Mouse (Mus musculus) spleen, adult 2 months (tissue): ENCODE measurements around the gene Taf15. TPM values are rescaled to one million over a fixed set of nuclear protein-coding genes. Genes with fewer than 3 reads are reported as not detected.

Source experiments
- DNase-seq, 2 experiments: peaks; one replicate each; pipeline versions ENCODE4 v3.0.0 to v3.0.0-alpha.2; 2012 to 2021; ENCODE audit warnings: low spot score in 2 of 2, low read depth in 1 of 2
- H3K27ac ChIP-seq: fragments of 200-500 bp; 2 replicates; pipeline ENCODE4 v1.5.1; 2012; ENCODE audit warnings: low read length, inconsistent platforms; ENCODE audit not compliant: insufficient read depth
- H3K27me3 ChIP-seq: fragments of 200-500 bp; 2 replicates; pipeline ENCODE4 v1.6.1; 2012; ENCODE audit warnings: mild to moderate bottlenecking, moderate library complexity, low read length, inconsistent platforms; ENCODE audit not compliant: control insufficient read depth, insufficient read depth
- H3K36me3 ChIP-seq: fragments of 200-500 bp; 2 replicates; pipeline ENCODE4 v1.6.1; 2012; ENCODE audit warnings: mild to moderate bottlenecking, low read length, inconsistent platforms; ENCODE audit not compliant: control insufficient read depth, insufficient read depth
- H3K4me1 ChIP-seq: fragments of 200-500 bp; 2 replicates; pipeline ENCODE4 v1.6.1; 2011; ENCODE audit warnings: inconsistent platforms; ENCODE audit not compliant: control insufficient read depth, insufficient read depth, insufficient read length
- H3K4me3 ChIP-seq: fragments of 200-500 bp; 2 replicates; pipeline ENCODE4 v1.5.1; 2011; ENCODE audit warnings: mild to moderate bottlenecking, inconsistent platforms; ENCODE audit not compliant: insufficient read depth, insufficient read length; ENCODE audit errors: extremely low read depth
- CTCF ChIP-seq: fragments of 200-500 bp; IDR thresholded peaks from 2 replicates; pipeline ENCODE4 v1.5.1; 2011; ENCODE audit warnings: mild to moderate bottlenecking, inconsistent platforms; ENCODE audit not compliant: insufficient read depth, insufficient read length, insufficient replicate concordance; ENCODE audit errors: extremely low read depth
- POLR2A ChIP-seq: fragments of 200-500 bp; IDR thresholded peaks from 2 replicates; pipeline ENCODE4 v1.6.1; 2011; ENCODE audit warnings: low read depth, low read length, inconsistent platforms
- WGBS: fragments of 180-500 bp; shearing (Covaris S2); methylation state at CpG from one replicate; pipeline ENCODE4 v1.1.7; 2018; 5-methylcytosine and 5-hydroxymethylcytosine counted together
- polyA plus RNA-seq: library from polyadenylated mRNA; depleted of rRNA; stranded (reverse); fragments of >200 nt; gene quantifications from 2 replicates; pipeline ENCODE4 v1.2.3, GENCODE M21; 2012

Gene Taf15
- polyA plus RNA-seq, 1 experiment = 8.9 TPM

- TF ChIP-seq CTCF = no peak
- TF ChIP-seq POLR2A = no peak
- peaks cover 5% of the 10 kb centered on the region; the same call in 1 of the 2 replicates for H3K4me1 ChIP-seq
- no peaks in the 10 kb centered on the region for H3K27me3 ChIP-seq
- no peaks in the 10 kb centered on the region for H3K36me3 ChIP-seq
- no peak for DNase-seq
- H3K4me3 ChIP-seq = no peak overlapping the region
- no peak overlapping the region for H3K27ac ChIP-seq
- WGBS = 77% methylated on average over 16 of the region's 16 CpGs
These were observed 24.6 kb upstream of the Taf15 start for GRCm38 (mm10) chr11:83448021-83448926.

- no peak for DNase-seq
These were observed 24.0 kb upstream of the Taf15 start for GRCm38 (mm10) chr11:83448927-83449236.

GRCm38 (mm10) chr11:83449298-83449697 lies 23.6 kb upstream of the Taf15 start:
- Histone ChIP-seq H3K4me3 (no peak overlapping the region), H3K27ac (no peak overlapping the region), H3K27me3 (no peaks in the 10 kb centered on the region), H3K36me3 (no peaks in the 10 kb centered on the region), H3K4me1 (peaks cover 5% of the 10 kb centered on the region; the same call in 1 of the 2 replicates)
- DNase-seq = no peak
- 57% methylated on average over 4 of the region's 4 CpGs for WGBS
- TF ChIP-seq CTCF (no peak), POLR2A (no peak)

More at GRCm38 (mm10) chr11:83448927-83449236, 24.0 kb upstream of the Taf15 start:
- peaks cover 5% of the 10 kb centered on the region; the same call in 1 of the 2 replicates for H3K4me1 ChIP-seq
- H3K36me3 ChIP-seq = no peaks in the 10 kb centered on the region
- no peaks in the 10 kb centered on the region for H3K27me3 ChIP-seq
- H3K27ac ChIP-seq = no peak overlapping the region
- no peak overlapping the region for H3K4me3 ChIP-seq
- no peak for TF ChIP-seq POLR2A
- TF ChIP-seq CTCF = no peak

- no peak overlapping the region for H3K4me3 ChIP-seq
- 63% methylated on average over 1 of the region's 1 CpGs for WGBS
- no peaks in the 10 kb centered on the region for H3K27me3 ChIP-seq
- H3K36me3 ChIP-seq = no peaks in the 10 kb centered on the region
- H3K4me1 ChIP-seq = no peaks in the 10 kb centered on the region
- H3K27ac ChIP-seq = no peak overlapping the region
- no peak for TF ChIP-seq POLR2A
- no peak for TF ChIP-seq CTCF
- no peak for DNase-seq
These were observed 22.3 kb upstream of the Taf15 start for GRCm38 (mm10) chr11:83450550-83450949.

- no peak for DNase-seq
- Histone ChIP-seq H3K27ac (no peak overlapping the region), H3K36me3 (no peaks in the 10 kb centered on the region), H3K27me3 (no peaks in the 10 kb centered on the region), H3K4me3 (no peak overlapping the region), H3K4me1 (no peaks in the 10 kb centered on the region)
- TF ChIP-seq CTCF (no peak), POLR2A (no peak)
- WGBS = 93% methylated on average over 10 of the region's 10 CpGs
These were observed 21.6 kb upstream of the Taf15 start for GRCm38 (mm10) chr11:83451281-83451680.

- 6% methylated on average over 4 of the region's 4 CpGs for WGBS
- Histone ChIP-seq H3K36me3 (no peaks in the 10 kb centered on the region), H3K27me3 (no peaks in the 10 kb centered on the region), H3K4me1 (no peaks in the 10 kb centered on the region), H3K27ac (0 out of 2 replicates have a peak overlapping the region, but pooled peaks have one; percentile 37), H3K4me3 (no peak overlapping the region)
- no peak for DNase-seq
- TF ChIP-seq POLR2A = no peak
- TF ChIP-seq CTCF = no peak
These were observed 18.3 kb upstream of the Taf15 start for GRCm38 (mm10) chr11:83454548-83454947.

- Histone ChIP-seq H3K36me3 (no peaks in the 10 kb centered on the region), H3K27ac (no peak overlapping the region), H3K4me3 (no peak overlapping the region), H3K27me3 (no peaks in the 10 kb centered on the region), H3K4me1 (no peaks in the 10 kb centered on the region)
- WGBS = 79% methylated on average over 3 of the region's 3 CpGs
- no peak for DNase-seq
- TF ChIP-seq POLR2A (no peak), CTCF (no peak)
These were observed 17.3 kb upstream of the Taf15 start for GRCm38 (mm10) chr11:83455608-83456007.
